Mouse (Mus musculus) urinary bladder, postnatal 10 days (tissue): Measurements from ENCODE around the gene Maml3.

Source experiments
- DNase-seq: peaks from one replicate; pipeline ENCODE4 v3.0.0; 2022; ENCODE audit warnings: low spot score

Gene Maml3

DNA sequence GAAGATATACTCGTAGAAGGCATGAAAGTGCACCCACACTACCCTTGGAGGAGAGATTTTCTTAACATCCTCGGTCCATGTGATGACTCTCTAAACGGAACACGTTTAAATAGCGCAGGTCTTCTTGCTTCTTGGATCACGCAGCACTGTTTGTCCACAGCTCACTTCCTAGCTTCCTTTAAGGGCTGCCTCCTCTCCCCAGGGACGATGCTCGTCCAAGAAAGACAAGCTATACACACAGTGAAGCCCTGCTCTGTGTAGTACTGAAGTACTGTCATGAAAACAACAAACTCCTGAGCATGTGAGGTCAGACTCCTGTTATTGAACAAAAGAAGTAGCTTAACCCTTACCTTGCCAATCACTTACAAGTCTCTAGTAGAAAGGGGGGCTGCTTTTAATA lies 192.7 kb downstream of the Maml3 start:
- no peak for DNase-seq

GRCm38 (mm10) chr3:51908437-51908990 lies 196.4 kb downstream of the Maml3 start:
- DNase-seq, result no peak

GRCm38 (mm10) chr3:51907113-51907860 lies 197.6 kb downstream of the Maml3 start:
- no peak for DNase-seq

DNA sequence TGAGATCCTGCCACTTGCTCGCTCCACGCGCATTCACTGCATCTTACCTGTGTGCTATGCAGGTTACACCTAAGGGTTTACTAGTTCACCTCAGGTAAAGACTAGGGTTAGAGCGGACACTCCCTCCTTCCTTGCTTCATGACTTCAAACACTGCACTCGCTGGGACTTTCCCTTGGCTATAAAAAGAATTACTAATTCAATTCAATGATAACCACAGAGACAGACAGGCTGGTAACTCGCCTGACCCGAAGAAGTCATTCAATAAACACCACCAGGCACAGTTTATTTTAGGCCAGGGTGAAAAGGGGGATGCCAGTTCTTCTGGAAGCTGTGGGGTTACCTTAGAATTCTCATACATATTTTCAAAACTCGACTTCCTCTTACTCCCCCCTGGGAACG lies 199.0 kb downstream of the Maml3 start:
- no peak for DNase-seq

DNA sequence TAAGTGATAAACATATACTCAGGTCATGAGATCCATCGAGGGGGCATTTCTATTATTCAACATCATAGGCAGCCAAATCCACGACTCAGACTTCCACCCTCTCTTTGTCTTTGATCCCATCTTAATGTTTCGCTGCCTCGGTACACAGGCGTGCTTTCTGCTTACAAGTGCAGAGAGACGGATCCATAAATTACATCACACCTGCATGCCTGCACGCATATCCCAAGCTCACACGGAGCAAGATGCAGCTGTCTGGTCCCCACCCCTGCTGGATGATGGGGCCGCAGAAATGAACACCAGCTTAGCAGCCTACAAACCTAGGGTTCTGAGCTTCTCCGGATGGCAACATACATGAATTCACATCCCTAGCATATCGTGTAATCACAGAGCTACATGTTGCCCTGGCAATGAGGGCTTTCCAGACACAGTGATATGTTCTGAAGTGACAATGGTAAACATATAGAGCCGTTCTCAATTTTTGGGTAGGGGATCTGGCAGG lies 200.5 kb downstream of the Maml3 start:
- no peak for DNase-seq

DNA sequence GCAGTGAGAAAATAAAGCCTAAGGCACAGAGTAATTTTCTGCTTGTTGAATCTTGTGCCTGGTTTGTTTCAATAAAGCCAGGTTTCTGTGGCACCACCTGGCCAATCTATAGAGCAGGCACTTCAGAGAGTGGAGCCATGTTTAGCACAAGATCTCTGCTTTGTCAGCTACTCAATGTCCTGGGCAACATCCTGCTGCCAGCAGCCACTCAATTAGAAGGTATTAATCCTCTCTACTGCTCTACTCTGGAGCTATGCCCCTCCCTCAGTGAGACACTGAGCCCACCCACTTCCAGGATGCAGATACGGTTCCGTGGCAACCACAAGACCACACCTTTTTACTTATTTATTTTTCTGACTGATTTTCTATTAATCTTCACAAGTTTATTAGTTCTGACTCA lies 203.7 kb downstream of the Maml3 start:
- DNase-seq, result no peak

GRCm38 (mm10) chr3:51894514-51894913 lies 210.4 kb downstream of the Maml3 start:
- DNase-seq, result no peak

GRCm38 (mm10) chr3:51891562-51892119 lies 213.2 kb downstream of the Maml3 start:
- no peak for DNase-seq

DNA sequence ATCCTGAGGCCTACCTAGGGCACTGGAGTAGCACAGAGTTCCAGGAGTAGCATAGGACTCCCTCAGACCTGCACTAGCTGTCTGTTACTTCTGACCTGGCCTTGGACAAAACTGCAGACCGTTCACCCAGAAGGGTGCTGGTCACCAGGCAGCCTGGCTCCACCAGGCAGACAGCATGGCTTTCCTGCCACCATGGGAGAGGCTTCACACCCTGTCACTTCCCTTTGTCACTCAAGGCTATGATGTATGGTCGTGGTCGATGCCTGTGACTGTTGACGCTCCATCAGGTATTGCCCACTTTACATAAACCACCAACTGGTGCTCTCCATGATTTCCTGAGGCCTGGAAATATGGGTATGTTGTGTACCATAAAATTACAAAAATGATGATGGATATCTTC lies 214.7 kb downstream of the Maml3 start:
- DNase-seq, result no peak

DNA sequence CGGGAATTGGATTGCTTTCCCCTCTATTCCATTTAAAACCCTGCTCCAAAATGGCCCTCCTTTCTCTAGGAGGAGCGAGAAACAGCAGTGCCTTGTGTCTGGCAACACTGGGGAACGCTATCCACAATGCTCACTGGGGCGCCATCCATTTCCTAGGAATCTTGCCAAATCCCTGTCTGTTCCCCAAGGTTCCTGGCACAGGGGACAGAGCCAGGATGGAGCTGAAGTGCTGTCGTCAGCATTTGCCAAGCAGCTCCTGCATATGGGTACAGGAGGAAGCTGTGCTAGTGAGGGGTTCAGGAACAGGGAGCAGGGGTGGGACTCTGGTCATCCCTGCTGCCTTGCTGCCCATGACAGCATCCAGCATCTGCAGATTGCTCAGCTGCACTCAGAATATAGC lies 215.1 kb downstream of the Maml3 start:
- no peak for DNase-seq

GRCm38 (mm10) chr3:51888662-51889433 lies 216.0 kb downstream of the Maml3 start:
- no peak for DNase-seq

- no peak for DNase-seq
Observed at GRCm38 (mm10) chr3:51888295-51888661, 216.6 kb downstream of the Maml3 start.

GRCm38 (mm10) chr3:51885920-51886319 lies 219.0 kb downstream of the Maml3 start:
- DNase-seq, result no peak

- DNase-seq, result no peak
Observed at GRCm38 (mm10) chr3:51885487-51885886, 219.4 kb downstream of the Maml3 start.

GRCm38 (mm10) chr3:51881981-51882380 lies 222.9 kb downstream of the Maml3 start:
- DNase-seq, result no peak

GRCm38 (mm10) chr3:51881393-51881792 lies 223.5 kb downstream of the Maml3 start:
- no peak for DNase-seq

GRCm38 (mm10) chr3:51880506-51881036 lies 224.3 kb downstream of the Maml3 start:
- no peak for DNase-seq

- DNase-seq, result no peak
Observed at GRCm38 (mm10) chr3:51879211-51879610, 225.7 kb downstream of the Maml3 start.

DNA sequence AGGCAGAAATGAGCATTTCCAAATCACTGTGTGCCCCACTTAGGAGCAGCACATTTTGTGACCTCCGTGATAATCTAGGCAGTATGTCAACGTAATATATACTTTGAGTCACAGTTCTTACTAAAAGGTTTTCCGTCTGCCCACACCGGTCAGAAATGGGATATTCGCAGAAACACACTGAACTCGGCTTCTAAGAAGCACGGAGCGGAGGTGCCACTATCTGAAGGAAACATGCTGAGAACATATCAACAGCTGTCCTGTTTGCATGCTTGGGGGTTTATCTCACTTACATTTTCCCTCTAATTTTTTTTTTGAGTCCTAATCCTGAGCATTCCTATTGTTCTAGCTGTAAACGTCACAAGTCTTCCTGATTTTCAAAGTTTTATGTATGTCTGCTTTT lies 226.3 kb downstream of the Maml3 start:
- no peak for DNase-seq

GRCm38 (mm10) chr3:51876729-51877128 lies 228.1 kb downstream of the Maml3 start:
- DNase-seq, result no peak

GRCm38 (mm10) chr3:51875629-51876028 lies 229.2 kb downstream of the Maml3 start:
- no peak for DNase-seq

GRCm38 (mm10) chr3:51874252-51874651 lies 230.6 kb downstream of the Maml3 start:
- no peak for DNase-seq

DNA sequence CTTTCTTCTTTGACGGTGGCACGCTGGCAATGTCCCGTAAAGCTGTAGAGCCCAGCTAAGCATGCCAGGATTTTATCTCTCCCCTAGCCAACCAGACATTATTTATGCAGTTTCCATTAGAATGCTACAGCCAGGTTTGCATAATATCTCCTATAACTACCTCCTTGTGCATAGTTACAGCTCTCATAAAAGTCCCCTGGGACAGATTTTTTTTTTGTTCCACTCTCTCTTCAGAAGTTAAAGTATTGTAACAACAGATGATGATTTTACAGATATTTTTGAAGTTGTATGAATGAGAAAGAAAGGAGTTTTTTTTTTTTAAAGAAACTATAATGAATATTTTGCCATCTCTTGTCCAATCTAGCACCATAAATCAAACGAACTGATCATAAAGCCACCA lies 232.1 kb downstream of the Maml3 start:
- no peak for DNase-seq
